Mouse (Mus musculus): ENCODE results near the gene Phf6. TPM values are rescaled to one million over a fixed set of nuclear protein-coding genes. Genes with fewer than 3 reads are reported as not detected.
"Not testable (repeated sequence)": the region's sequence is repeated elsewhere in the genome, so short reads cannot be mapped to it uniquely, and the experiment has no call there.

Phf6 gene
- total RNA-seq, 1 experiment from 2014 or later: 54.1 TPM

GRCm38 (mm10) chrX:52972129-52972528 lies 60.1 kb downstream of the Phf6 start:
- no peak for ATAC-seq (replicated peaks; ENCODE audit: low read depth, poor library complexity, severe bottlenecking)

- no peak for ATAC-seq (replicated peaks; ENCODE audit: low read depth, poor library complexity, severe bottlenecking)
Observed at GRCm38 (mm10) chrX:52972680-52973079, 60.6 kb downstream of the Phf6 start.

DNA sequence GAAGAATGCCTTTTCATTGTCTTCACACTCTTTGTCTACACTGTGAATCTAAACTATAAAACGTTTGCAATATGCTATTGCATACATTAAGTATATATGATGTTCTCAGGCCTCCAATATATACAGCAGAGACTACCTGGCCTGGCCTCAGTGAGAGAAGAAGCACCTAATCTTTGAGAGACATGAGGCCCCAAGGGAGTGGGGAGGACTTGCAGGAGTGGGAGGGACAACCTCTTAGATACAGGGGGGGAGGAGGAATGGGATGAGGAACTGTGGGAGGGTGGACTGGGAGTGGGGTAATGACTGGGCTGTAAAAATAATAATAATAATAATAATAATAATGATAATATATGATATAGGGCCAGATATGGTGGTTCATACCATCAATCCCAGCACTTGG lies 66.5 kb downstream of the Phf6 start:
- ATAC-seq (replicated peaks; ENCODE audit: low read depth, poor library complexity, severe bottlenecking): no peak

DNA sequence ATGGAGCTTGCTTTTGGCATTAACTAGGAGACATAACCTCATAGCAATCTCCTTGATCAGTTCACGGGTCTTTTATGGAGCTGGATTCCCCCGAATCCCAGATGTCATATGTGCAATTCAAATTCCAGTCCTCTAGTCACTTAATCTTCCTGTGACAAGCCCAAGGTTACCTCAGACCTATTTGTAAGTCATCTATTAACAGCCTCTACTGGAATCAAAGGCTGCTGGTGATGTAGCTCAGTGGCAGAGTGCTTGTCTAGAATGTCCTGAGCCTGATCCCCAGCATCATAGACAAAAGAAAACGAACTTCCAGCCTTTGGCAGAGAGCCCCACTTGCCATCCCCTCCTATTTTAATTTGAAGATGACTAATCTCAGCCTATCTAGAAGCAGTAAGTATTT lies 69.3 kb downstream of the Phf6 start:
- no peak for ATAC-seq (replicated peaks; ENCODE audit: low read depth, poor library complexity, severe bottlenecking)

GRCm38 (mm10) chrX:52987905-52988783 lies 76.1 kb downstream of the Phf6 start, which contains the start of gene Hprt:
Gene Hprt (plus strand): TSS chrX:52988137.
- peak; percentile 98 for ATAC-seq (replicated peaks; ENCODE audit: low read depth, poor library complexity, severe bottlenecking)

DNA sequence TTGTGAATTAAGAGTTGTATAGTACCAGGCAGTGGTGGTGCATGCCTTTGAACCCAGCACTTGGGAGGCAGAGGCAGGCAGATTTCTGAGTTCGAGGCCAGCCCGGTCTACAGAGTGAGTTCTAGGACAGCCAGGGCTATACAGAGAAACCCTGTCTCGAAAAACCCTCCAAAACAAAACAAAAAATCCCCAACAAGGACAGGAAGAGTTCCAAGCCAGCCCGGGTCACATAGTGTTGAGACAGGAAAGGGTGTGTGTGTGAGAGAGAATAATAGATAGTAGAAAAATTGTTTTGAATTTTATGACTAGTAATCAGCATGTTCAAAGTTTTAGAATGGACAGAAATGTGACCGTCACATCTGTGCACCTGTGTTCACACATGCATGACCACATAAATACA lies 82.7 kb downstream of the Phf6 start:
- not testable (repeated sequence) for ATAC-seq (replicated peaks; ENCODE audit: low read depth, poor library complexity, severe bottlenecking)

GRCm38 (mm10) chrX:53004887-53005286 lies 92.8 kb downstream of the Phf6 start:
- ATAC-seq (replicated peaks; ENCODE audit: low read depth, poor library complexity, severe bottlenecking): not testable (repeated sequence)

DNA sequence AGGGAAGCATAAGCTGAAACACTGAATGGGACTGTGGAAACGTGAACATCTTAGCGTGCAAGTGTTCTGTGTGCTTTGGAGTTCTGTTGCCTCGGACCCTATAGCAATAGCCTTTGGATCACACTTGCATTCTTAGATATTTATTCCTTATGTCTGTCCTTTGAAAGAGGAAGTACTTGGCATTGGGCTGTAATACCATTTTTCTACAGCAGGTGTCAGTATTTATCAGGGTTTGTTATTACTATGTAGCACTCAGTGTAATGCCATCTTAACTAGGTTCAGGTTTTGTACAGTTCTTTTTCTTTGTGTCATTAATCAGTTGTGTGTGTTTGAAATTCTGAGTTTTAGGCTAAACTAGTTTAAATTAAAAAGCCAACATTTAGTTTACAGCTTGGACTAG lies 94.0 kb downstream of the Phf6 start:
- peak; percentile 79 for ATAC-seq (replicated peaks; ENCODE audit: low read depth, poor library complexity, severe bottlenecking)

Other genes with a start within 250 kb of the Phf6 start
- not detected in 2 replicates for gene Ccdc160, start 121.1 kb upstream of the Phf6 start, total RNA-seq (2017)
- 339 and 352 TPM in 2 replicates for gene Hprt, start 75.9 kb downstream of the Phf6 start, total RNA-seq (2017)